Mouse (Mus musculus) liver, postnatal 0 days (tissue): ENCODE measurements around the gene Cdk12. TPM values are rescaled to one million over a fixed set of nuclear protein-coding genes. Genes with fewer than 3 reads are reported as not detected.

ENCODE experiments used
- ATAC-seq: fragments of 200-750 bp; cut with Nextera tagmentation; 2 replicates; pipeline ENCODE4 v1.8.0; 2017; ENCODE audit warnings: mild to moderate bottlenecking, moderate library complexity
- DNase-seq: peaks from one replicate; pipeline ENCODE4 v3.0.0-alpha.2; 2016
- H3K27ac ChIP-seq: fragments of 300-500 bp; sonication (generic); 2 replicates; pipeline ENCODE4 v1.5.1; 2014; ENCODE audit warnings: antibody characterized with exemption, moderate library complexity, mild to moderate bottlenecking, low read depth
- H3K27me3 ChIP-seq: fragments of 300-500 bp; sonication (generic); 2 replicates; pipeline ENCODE4 v1.6.1; 2014; ENCODE audit warnings: low read length, control low read depth, mixed read lengths; ENCODE audit not compliant: insufficient read depth
- H3K36me3 ChIP-seq: fragments of 300-500 bp; sonication (generic); replicated peaks from 2 replicates; pipeline ENCODE4 v1.6.1; 2014; ENCODE audit warnings: mild to moderate bottlenecking, control low read depth, low read length, moderate library complexity, mixed read lengths; ENCODE audit not compliant: insufficient read depth
- H3K4me1 ChIP-seq: fragments of 300-500 bp; sonication (generic); 2 replicates; pipeline ENCODE4 v1.6.1; 2014; ENCODE audit warnings: antibody characterized with exemption, mild to moderate bottlenecking, control low read depth; ENCODE audit not compliant: insufficient read depth
- H3K4me2 ChIP-seq: fragments of 300-500 bp; sonication (generic); 2 replicates; pipeline ENCODE4 v1.6.1; 2014; ENCODE audit warnings: low read depth, mild to moderate bottlenecking, low read length, moderate library complexity, mixed read lengths
- H3K4me3 ChIP-seq: fragments of 300-500 bp; sonication (generic); 2 replicates; pipeline ENCODE4 v1.5.1; 2014; ENCODE audit warnings: low read depth, low read length
- H3K9ac ChIP-seq: fragments of 300-500 bp; sonication (generic); replicated peaks from 2 replicates; pipeline ENCODE4 v1.6.1; 2014; ENCODE audit warnings: mild to moderate bottlenecking, moderate library complexity
- H3K9me3 ChIP-seq: fragments of 300-500 bp; sonication (generic); 2 replicates; pipeline ENCODE4 v1.6.1; 2016; ENCODE audit warnings: mild to moderate bottlenecking, control low read depth, low read length, mixed read lengths
- CTCF ChIP-seq: sonication (generic); IDR thresholded peaks from 2 replicates; pipeline ENCODE4 v1.5.1; 2016; ENCODE audit warnings: antibody characterized with exemption, low read depth
- EP300 ChIP-seq: IDR thresholded peaks from 2 replicates; pipeline ENCODE4 v1.6.1; 2016; ENCODE audit warnings: antibody characterized with exemption, low read depth, mild to moderate bottlenecking
- WGBS: fragments of 180-500 bp; shearing (Covaris S2); extraction: QIAGEN DNeasy Blood & Tissue Kit; methylation state at CpG from one replicate; pipeline ENCODE4 v1.1.7; 2014; ENCODE audit not compliant: insufficient replicate concordance; 5-methylcytosine and 5-hydroxymethylcytosine counted together
- polyA plus RNA-seq: library from polyadenylated mRNA; unstranded; fragments of >200 nt; fragmentation: Nextera tagmentation; extraction: Ambion mirVana; gene quantifications from 2 replicates; pipeline ENCODE4 v1.2.1, GENCODE M21; 2015

Gene Cdk12
- polyA plus RNA-seq, 1 experiment from 2014 or later = 3.9 TPM

- Histone ChIP-seq H3K36me3 (peaks cover 74% of the 10 kb centered on the region), H3K4me3 (no peak overlapping the region), H3K9me3 (no peaks in the 10 kb centered on the region), H3K4me1 (no peaks in the 10 kb centered on the region), H3K27ac (no peak overlapping the region), H3K9ac (no peak overlapping the region), H3K4me2 (no peak overlapping the region), H3K27me3 (no peaks in the 10 kb centered on the region)
- no peak for TF ChIP-seq EP300
- TF ChIP-seq CTCF = no peak
- ATAC-seq (no peak), DNase-seq (no peak)
Observed at GRCm38 (mm10) chr11:98270466-98270865, 67.6 kb downstream of the Cdk12 start.

GRCm38 (mm10) chr11:98283740-98284139 is 80.9 kb downstream of the Cdk12 start:
- Histone ChIP-seq H3K36me3 (peaks cover 9% of the 10 kb centered on the region), H3K9me3 (no peaks in the 10 kb centered on the region), H3K4me3 (no peak overlapping the region), H3K9ac (no peak overlapping the region), H3K4me2 (no peak overlapping the region), H3K27ac (no peak overlapping the region), H3K27me3 (no peaks in the 10 kb centered on the region), H3K4me1 (no peaks in the 10 kb centered on the region)
- ATAC-seq = no peak
- no peak for DNase-seq
- TF ChIP-seq CTCF (no peak), EP300 (no peak)
- WGBS = 39% methylated on average over 9 of the region's 9 CpGs

GRCm38 (mm10) chr11:98284230-98284629 is 81.4 kb downstream of the Cdk12 start:
- TF ChIP-seq CTCF (no peak), EP300 (no peak)
- Histone ChIP-seq H3K9ac (no peak overlapping the region), H3K4me2 (no peak overlapping the region), H3K9me3 (no peaks in the 10 kb centered on the region), H3K36me3 (peaks cover 5% of the 10 kb centered on the region; the same call in 1 of the 2 replicates), H3K4me3 (no peak overlapping the region), H3K27me3 (no peaks in the 10 kb centered on the region), H3K4me1 (no peaks in the 10 kb centered on the region), H3K27ac (no peak overlapping the region)
- WGBS = 6% methylated on average over 14 of the region's 17 CpGs
- ATAC-seq (0 out of 2 replicates have a peak, but pooled peaks have one; percentile 27), DNase-seq (no peak)

GRCm38 (mm10) chr11:98285368-98285767 is 82.5 kb downstream of the Cdk12 start:
- H3K9ac ChIP-seq = no peak overlapping the region
- ATAC-seq = no peak
- no peaks in the 10 kb centered on the region for H3K36me3 ChIP-seq
- no peak for DNase-seq
- H3K4me1 ChIP-seq = no peaks in the 10 kb centered on the region
- 69% methylated on average over 2 of the region's 2 CpGs for WGBS
- H3K4me3 ChIP-seq = no peak overlapping the region
- no peaks in the 10 kb centered on the region for H3K27me3 ChIP-seq
- no peak overlapping the region for H3K27ac ChIP-seq
- no peak overlapping the region for H3K4me2 ChIP-seq
- TF ChIP-seq EP300 (no peak), CTCF (no peak)
- no peaks in the 10 kb centered on the region for H3K9me3 ChIP-seq

- WGBS = 51% methylated on average over 5 of the region's 5 CpGs
- TF ChIP-seq EP300 = no peak
- TF ChIP-seq CTCF = no peak
- no peak overlapping the region for H3K4me2 ChIP-seq
Observed at GRCm38 (mm10) chr11:98287531-98287930, 84.7 kb downstream of the Cdk12 start.

GRCm38 (mm10) chr11:98287961-98288360 is 85.1 kb downstream of the Cdk12 start:
- Histone ChIP-seq H3K4me3 (no peak overlapping the region), H3K36me3 (no peaks in the 10 kb centered on the region), H3K27ac (no peak overlapping the region), H3K4me1 (no peaks in the 10 kb centered on the region), H3K4me2 (no peak overlapping the region), H3K27me3 (no peaks in the 10 kb centered on the region), H3K9me3 (no peaks in the 10 kb centered on the region), H3K9ac (no peak overlapping the region)
- TF ChIP-seq EP300 (no peak), CTCF (no peak)
- ATAC-seq = no peak
- DNase-seq = no peak
- 49% methylated on average over 7 of the region's 7 CpGs for WGBS

More at GRCm38 (mm10) chr11:98287531-98287930, 84.7 kb downstream of the Cdk12 start:
- DNase-seq = no peak
- Histone ChIP-seq H3K9me3 (no peaks in the 10 kb centered on the region), H3K4me1 (no peaks in the 10 kb centered on the region), H3K27me3 (no peaks in the 10 kb centered on the region), H3K4me3 (no peak overlapping the region), H3K9ac (no peak overlapping the region), H3K36me3 (no peaks in the 10 kb centered on the region), H3K27ac (no peak overlapping the region)
- no peak for ATAC-seq

GRCm38 (mm10) chr11:98289873-98290272 is 87.0 kb downstream of the Cdk12 start:
- H3K9ac ChIP-seq = no peak overlapping the region
- peaks cover 3% of the 10 kb centered on the region for H3K4me1 ChIP-seq
- TF ChIP-seq EP300 (no peak), CTCF (no peak)
- H3K9me3 ChIP-seq = no peaks in the 10 kb centered on the region
- 56% methylated on average over 13 of the region's 13 CpGs for WGBS
- peaks cover 16% of the 10 kb centered on the region for H3K27me3 ChIP-seq
- DNase-seq = no peak
- H3K4me3 ChIP-seq = no peak overlapping the region
- no peak overlapping the region for H3K27ac ChIP-seq
- ATAC-seq = no peak
- H3K36me3 ChIP-seq = no peaks in the 10 kb centered on the region
- no peak overlapping the region for H3K4me2 ChIP-seq
